Mouse (Mus musculus) kidney, embryonic 14.5 days (tissue): ENCODE data around the gene Cacng4. TPM values are rescaled to one million over a fixed set of nuclear protein-coding genes. Genes with fewer than 3 reads are reported as not detected.

Experiments used
- ATAC-seq: fragments of 200-750 bp; cut with Nextera tagmentation; 2 replicates; pipeline ENCODE4 v1.8.0; 2017; ENCODE audit warnings: moderate number of reproducible peaks, mild to moderate bottlenecking, moderate TSS enrichment, moderate library complexity; ENCODE audit not compliant: low FRiP score, low TSS enrichment
- H3K27ac ChIP-seq: fragments of 300-500 bp; sonication (generic); 2 replicates; pipeline ENCODE4 v1.5.1; 2014; ENCODE audit warnings: low read depth, mild to moderate bottlenecking, low read length, moderate library complexity, mixed read lengths
- H3K27me3 ChIP-seq: fragments of 300-500 bp; sonication (generic); 2 replicates; pipeline ENCODE4 v1.6.1; 2014; ENCODE audit warnings: mild to moderate bottlenecking, low read length; ENCODE audit not compliant: control insufficient read depth, insufficient read depth
- H3K36me3 ChIP-seq: fragments of 300-500 bp; sonication (generic); 2 replicates; pipeline ENCODE4 v1.6.1; 2014; ENCODE audit warnings: low read length, mixed read lengths; ENCODE audit not compliant: control insufficient read depth, insufficient read depth
- H3K4me1 ChIP-seq: fragments of 300-500 bp; sonication (generic); 2 replicates; pipeline ENCODE4 v1.6.1; 2014; ENCODE audit warnings: low read length, mixed read lengths; ENCODE audit not compliant: control insufficient read depth, insufficient read depth
- H3K4me2 ChIP-seq: fragments of 300-500 bp; sonication (generic); replicated peaks from 2 replicates; pipeline ENCODE4 v1.6.1; 2014; ENCODE audit warnings: low read depth, mild to moderate bottlenecking, low read length
- H3K4me3 ChIP-seq: fragments of 300-500 bp; sonication (generic); 2 replicates; pipeline ENCODE4 v1.5.1; 2014; ENCODE audit warnings: mild to moderate bottlenecking, low read length
- H3K9ac ChIP-seq: fragments of 300-500 bp; sonication (generic); 2 replicates; pipeline ENCODE4 v1.6.1; 2014; ENCODE audit warnings: low read depth, mild to moderate bottlenecking, low read length, moderate library complexity
- H3K9me3 ChIP-seq: fragments of 300-500 bp; sonication (generic); 2 replicates; pipeline ENCODE4 v1.6.1; 2016; ENCODE audit warnings: low read length; ENCODE audit not compliant: control insufficient read depth
- WGBS: fragments of 180-500 bp; shearing (Covaris S2); extraction: QIAGEN DNeasy Blood & Tissue Kit; methylation state at CpG from one replicate; pipeline ENCODE4 v1.1.7; 2014; 5-methylcytosine and 5-hydroxymethylcytosine counted together
- polyA plus RNA-seq: library from polyadenylated mRNA; unstranded; fragments of >200 nt; fragmentation: Nextera tagmentation; extraction: Ambion mirVana; gene quantifications from 2 replicates; pipeline ENCODE4 v1.2.1, GENCODE M21; 2014

The Cacng4 gene
- polyA plus RNA-seq, 1 experiment from 2014 or later, result 3.7 TPM

DNA sequence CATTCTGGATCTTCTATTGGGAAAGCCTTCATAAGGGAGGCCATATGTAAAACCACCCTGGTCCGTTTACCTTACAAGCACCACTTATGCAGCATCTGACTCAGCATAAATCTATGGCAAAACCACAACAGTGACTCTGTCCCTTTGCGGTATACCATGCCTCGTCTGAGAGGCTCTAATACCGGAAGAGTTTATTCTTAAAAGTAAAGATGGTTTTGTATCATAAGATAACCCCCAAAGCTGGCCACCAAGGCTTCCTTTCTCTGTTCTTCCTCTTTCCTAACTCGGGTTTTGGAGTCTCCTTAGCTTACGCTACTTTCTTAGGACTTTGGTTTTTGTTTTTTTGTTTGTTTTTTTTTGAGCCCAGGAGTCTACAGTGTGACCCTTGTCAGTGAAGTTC is 101.0 kb downstream of the Cacng4 start:
- Histone ChIP-seq H3K27me3 (no peaks in the 10 kb centered on the region), H3K4me1 (no peaks in the 10 kb centered on the region), H3K9ac (no peak overlapping the region), H3K27ac (no peak overlapping the region), H3K36me3 (peaks cover 3% of the 10 kb centered on the region; the same call in 1 of the 2 replicates), H3K9me3 (no peaks in the 10 kb centered on the region; the same call in 1 of the 2 replicates), H3K4me3 (no peak overlapping the region), H3K4me2 (no peak overlapping the region)
- no peak for ATAC-seq
- WGBS, result 85% methylated on average over 6 of the region's 6 CpGs

DNA sequence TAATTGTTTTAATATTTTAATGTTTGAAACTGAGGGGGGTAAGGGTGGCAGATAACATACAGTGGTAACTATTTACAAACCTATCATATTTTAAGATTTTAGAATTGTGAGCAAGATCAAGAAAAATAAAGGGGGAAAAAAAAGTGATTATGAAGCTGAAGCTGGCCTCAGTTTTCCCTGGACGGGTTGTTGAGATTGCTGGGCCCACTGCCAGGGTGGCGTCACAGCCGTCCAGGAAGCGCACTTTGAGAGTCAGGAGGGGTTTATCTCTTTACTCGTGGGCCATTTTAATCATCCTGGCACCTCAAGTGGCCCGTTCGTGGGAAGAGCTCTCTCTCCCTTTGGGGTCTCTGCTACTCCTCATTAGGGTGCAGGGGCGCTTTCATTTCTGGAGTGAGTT is 102.8 kb downstream of the Cacng4 start:
- peaks cover 11% of the 10 kb centered on the region; the same call in 1 of the 2 replicates for H3K36me3 ChIP-seq

DNA sequence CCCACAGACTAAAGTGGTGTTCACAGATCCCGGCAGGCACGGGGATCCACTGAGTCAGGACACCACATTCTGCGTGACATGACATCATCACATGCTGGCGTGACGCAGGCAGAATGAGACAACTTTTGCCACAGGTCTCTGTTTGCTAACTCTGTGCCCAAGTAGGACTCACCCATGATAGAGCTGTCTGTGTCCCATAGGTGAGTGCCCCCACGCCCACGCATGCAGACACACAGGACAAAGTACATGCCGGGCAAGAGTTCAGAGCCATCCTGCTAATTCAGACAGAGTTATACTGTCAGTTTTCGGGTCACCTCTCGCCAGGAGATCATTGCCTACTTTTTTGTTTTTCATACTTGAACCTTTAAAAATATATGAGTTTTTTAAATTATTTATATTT is 105.9 kb downstream of the Cacng4 start:
- Histone ChIP-seq H3K27me3 (no peaks in the 10 kb centered on the region), H3K9ac (no peak overlapping the region), H3K4me2 (no peak overlapping the region), H3K36me3 (peaks cover 25% of the 10 kb centered on the region), H3K27ac (no peak overlapping the region), H3K4me1 (no peaks in the 10 kb centered on the region), H3K4me3 (no peak overlapping the region), H3K9me3 (no peaks in the 10 kb centered on the region)
- WGBS, result 95% methylated on average over 10 of the region's 10 CpGs
- no peak for ATAC-seq

More for the DNA sequence above, 102.8 kb downstream of the Cacng4 start:
- Histone ChIP-seq H3K9ac (no peak overlapping the region), H3K27ac (no peak overlapping the region), H3K4me2 (no peak overlapping the region), H3K27me3 (no peaks in the 10 kb centered on the region), H3K4me1 (no peaks in the 10 kb centered on the region), H3K9me3 (no peaks in the 10 kb centered on the region), H3K4me3 (no peak overlapping the region)
- WGBS, result 75% methylated on average over 8 of the region's 8 CpGs
- no peak for ATAC-seq

GRCm38 (mm10) chr11:107686290-107686689 is 108.1 kb downstream of the Cacng4 start:
- Histone ChIP-seq H3K9me3 (no peaks in the 10 kb centered on the region), H3K36me3 (peaks cover 31% of the 10 kb centered on the region), H3K4me3 (no peak overlapping the region), H3K4me2 (no peak overlapping the region), H3K9ac (no peak overlapping the region), H3K27ac (no peak overlapping the region), H3K4me1 (no peaks in the 10 kb centered on the region), H3K27me3 (no peaks in the 10 kb centered on the region)
- 88% methylated on average over 20 of the region's 20 CpGs for WGBS
- ATAC-seq, result no peak

- Histone ChIP-seq H3K9me3 (no peaks in the 10 kb centered on the region), H3K4me2 (no peak overlapping the region), H3K27me3 (no peaks in the 10 kb centered on the region), H3K9ac (no peak overlapping the region), H3K36me3 (peaks cover 31% of the 10 kb centered on the region), H3K27ac (no peak overlapping the region), H3K4me1 (no peaks in the 10 kb centered on the region), H3K4me3 (no peak overlapping the region)
- 83% methylated on average over 19 of the region's 19 CpGs for WGBS
- no peak for ATAC-seq
Measured at GRCm38 (mm10) chr11:107683544-107684465, 110.6 kb downstream of the Cacng4 start.

- no peak overlapping the region for H3K4me2 ChIP-seq
- no peaks in the 10 kb centered on the region for H3K27me3 ChIP-seq
- no peak overlapping the region for H3K4me3 ChIP-seq
- H3K36me3 ChIP-seq, result peaks cover 27% of the 10 kb centered on the region
- 71% methylated on average over 9 of the region's 9 CpGs for WGBS
- no peak overlapping the region for H3K27ac ChIP-seq
- H3K4me1 ChIP-seq, result no peaks in the 10 kb centered on the region
- no peaks in the 10 kb centered on the region for H3K9me3 ChIP-seq
- ATAC-seq, result no peak
- H3K9ac ChIP-seq, result no peak overlapping the region
Measured at GRCm38 (mm10) chr11:107682694-107683355, 111.5 kb downstream of the Cacng4 start.

Other genes starting within 250 kb of the Cacng4 start
- 19.0 and 29.8 TPM in 2 replicates for gene Helz, start 246.6 kb downstream of the Cacng4 start, polyA plus RNA-seq
- gene Cacng1, start 78.0 kb downstream of the Cacng4 start, polyA plus RNA-seq, result 0.36 TPM in 1 of 2 replicates, not detected in the other
- gene Cacng5, start 120.5 kb upstream of the Cacng4 start, polyA plus RNA-seq, result not detected in 2 replicates